Mouse (Mus musculus): ENCODE results near the gene Ms4a6c. TPM values are rescaled to one million over a fixed set of nuclear protein-coding genes. Genes with fewer than 3 reads are reported as not detected.
"Not testable (repeated sequence)": the region's sequence is repeated elsewhere in the genome, so short reads cannot be mapped to it uniquely, and the experiment has no call there.

Gene Ms4a6c
- 2.9 and 3.9 TPM in 2 replicates for polyA plus RNA-seq (2014; fragmentation: Nextera tagmentation; extraction: Ambion mirVana)

DNA sequence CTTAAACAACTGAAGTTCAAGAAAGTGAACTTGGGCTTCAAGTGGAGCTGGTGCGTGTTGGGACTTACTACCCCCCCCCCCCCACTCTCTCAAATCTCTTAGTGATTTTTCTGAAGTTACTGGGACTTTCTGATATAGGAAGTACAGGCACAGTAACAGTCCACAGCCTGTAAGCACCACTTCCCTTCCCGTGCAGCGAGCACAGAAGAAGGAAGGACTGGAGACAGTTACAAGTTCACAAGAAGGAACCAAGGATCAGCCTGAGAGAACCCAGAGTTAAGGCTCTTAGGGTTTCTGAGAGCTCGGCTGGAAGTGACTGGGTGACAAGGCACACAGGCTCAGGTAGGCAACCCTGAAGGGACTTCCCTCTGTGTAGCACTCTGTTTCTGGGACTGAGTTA lies at the start of gene Ms4a6c:
Gene Ms4a6c (plus strand): TSS at position 152 of the 400 bp plus-strand sequence.
- not testable (repeated sequence) for H3K27me3 ChIP-seq (ENCODE audit: control insufficient read depth, insufficient read depth, low read length); H3K4me3 ChIP-seq (ENCODE audit: low read depth, low read length); H3K4me1 ChIP-seq (ENCODE audit: control insufficient read depth, insufficient read depth, low read length); H3K9ac ChIP-seq (ENCODE audit: low read length); H3K36me3 ChIP-seq (ENCODE audit: control insufficient read depth, insufficient read depth, low read length); H3K4me2 ChIP-seq; H3K27ac ChIP-seq (ENCODE audit: low read depth, low read length); ATAC-seq (ENCODE audit: low FRiP score); H3K9me3 ChIP-seq (ENCODE audit: control insufficient read depth, low read length); DNase-seq (ENCODE audit: low spot score, missing footprints)
- WGBS: 88% methylated on average over 4 of the region's 4 CpGs

- not testable (repeated sequence) for H3K4me2 ChIP-seq; H3K4me3 ChIP-seq (ENCODE audit: low read depth, low read length); H3K4me1 ChIP-seq (ENCODE audit: control insufficient read depth, insufficient read depth, low read length); H3K9me3 ChIP-seq (ENCODE audit: control insufficient read depth, low read length); H3K27me3 ChIP-seq (ENCODE audit: control insufficient read depth, insufficient read depth, low read length); ATAC-seq (ENCODE audit: low FRiP score); H3K9ac ChIP-seq (ENCODE audit: low read length); H3K27ac ChIP-seq (ENCODE audit: low read depth, low read length); DNase-seq (ENCODE audit: low spot score, missing footprints); H3K36me3 ChIP-seq (ENCODE audit: control insufficient read depth, insufficient read depth, low read length)
- 88% methylated on average over 1 of the region's 1 CpGs for WGBS
These were observed 38.0 kb upstream of the Ms4a6c start for GRCm38 (mm10) chr19:11431209-11431608.

DNA sequence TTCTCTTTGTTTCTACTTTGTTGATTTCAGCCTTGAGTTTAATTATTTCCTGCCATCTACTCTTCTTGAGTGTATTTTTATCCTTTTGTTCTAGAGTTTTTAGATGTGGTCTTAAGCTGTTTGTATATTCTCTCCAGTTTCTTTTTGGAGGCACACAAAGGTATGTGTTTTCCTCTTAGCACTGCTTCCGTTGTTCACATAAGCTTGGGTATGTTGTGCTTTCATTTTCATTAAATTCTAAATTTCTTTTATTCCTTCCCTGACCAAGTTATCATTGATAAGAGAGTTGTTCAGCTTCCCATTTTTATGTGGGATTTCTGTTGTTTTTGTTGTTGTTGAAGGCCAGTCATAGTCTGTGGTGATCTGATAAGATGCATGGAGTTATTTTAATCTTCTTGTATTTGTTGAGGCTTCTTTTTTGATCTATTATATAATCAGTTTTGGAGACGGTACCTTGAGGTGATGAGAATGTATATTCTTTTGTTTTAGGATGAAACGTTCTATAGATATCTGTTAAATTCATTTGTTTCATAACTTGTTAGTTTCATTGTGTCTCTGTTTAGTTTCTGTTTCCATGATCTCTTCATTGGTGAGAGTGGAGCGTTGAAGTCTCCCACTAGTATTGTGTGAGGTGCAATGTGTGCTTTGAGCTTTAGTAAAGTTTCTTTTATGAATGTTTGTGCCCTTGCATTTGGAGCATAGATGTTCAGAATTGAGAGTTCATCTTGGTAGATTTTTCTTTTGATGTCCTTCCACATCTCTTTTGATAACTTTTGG lies 33.9 kb upstream of the Ms4a6c start:
- no peak for DNase-seq (ENCODE audit: low spot score, missing footprints)
- 82% methylated on average over 4 of the region's 4 CpGs for WGBS

DNA sequence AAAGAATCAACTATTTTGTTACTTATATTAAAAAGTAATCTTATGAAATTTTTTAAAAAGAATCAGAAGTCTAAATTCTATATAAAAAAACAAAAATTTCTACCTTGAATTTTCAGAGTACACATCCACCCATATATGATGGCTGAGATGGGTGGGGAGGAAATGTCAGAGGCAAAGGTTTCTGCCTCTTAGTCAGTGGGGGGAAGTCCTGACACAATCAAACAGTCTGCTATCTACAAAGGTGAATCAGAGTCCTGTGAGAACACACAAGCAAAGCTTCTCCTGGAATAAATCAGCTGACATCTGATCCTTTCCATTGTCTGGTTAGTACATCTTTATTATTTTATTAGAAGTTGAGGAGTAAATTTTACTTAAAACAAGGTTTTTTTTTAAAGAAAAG lies 25.8 kb upstream of the Ms4a6c start, which contains the start of gene Ms4a4b:
Gene Ms4a4b (plus strand): TSS at position 216 of the 400 bp plus-strand sequence.
- no peak for ATAC-seq (ENCODE audit: low FRiP score)
- no peaks in the 10 kb centered on the region for H3K36me3 ChIP-seq (ENCODE audit: control insufficient read depth, insufficient read depth, low read length)
- H3K4me2 ChIP-seq: no peak within 1 kb of the TSS
- DNase-seq (ENCODE audit: low spot score, missing footprints): no peak
- H3K4me3 ChIP-seq (ENCODE audit: low read depth, low read length): no peak within 1 kb of the TSS
- H3K27me3 ChIP-seq (ENCODE audit: control insufficient read depth, insufficient read depth, low read length): no peaks in the 10 kb centered on the region
- H3K9me3 ChIP-seq (ENCODE audit: control insufficient read depth, low read length): no peaks in the 10 kb centered on the region
- no peak within 1 kb of the TSS for H3K27ac ChIP-seq (ENCODE audit: low read depth, low read length)
- no peak within 1 kb of the TSS for H3K9ac ChIP-seq (ENCODE audit: low read length)
- H3K4me1 ChIP-seq (ENCODE audit: control insufficient read depth, insufficient read depth, low read length): no peaks in the 10 kb centered on the region

More for the DNA sequence above, 33.9 kb upstream of the Ms4a6c start:
- Histone ChIP-seq H3K9ac (ENCODE audit: low read length) (no peak overlapping the region), H3K36me3 (ENCODE audit: control insufficient read depth, insufficient read depth, low read length) (no peaks in the 10 kb centered on the region), H3K4me2 (no peak overlapping the region), H3K4me3 (ENCODE audit: low read depth, low read length) (no peak overlapping the region), H3K4me1 (ENCODE audit: control insufficient read depth, insufficient read depth, low read length) (no peaks in the 10 kb centered on the region), H3K27ac (ENCODE audit: low read depth, low read length) (no peak overlapping the region), H3K27me3 (ENCODE audit: control insufficient read depth, insufficient read depth, low read length) (no peaks in the 10 kb centered on the region), H3K9me3 (ENCODE audit: control insufficient read depth, low read length) (no peaks in the 10 kb centered on the region)
- no peak for ATAC-seq (ENCODE audit: low FRiP score)

GRCm38 (mm10) chr19:11443964-11444363 lies 25.2 kb upstream of the Ms4a6c start:
- WGBS: 90% methylated on average over 5 of the region's 5 CpGs
- ATAC-seq (ENCODE audit: low FRiP score) (no peak), DNase-seq (ENCODE audit: low spot score, missing footprints) (no peak)
- Histone ChIP-seq H3K36me3 (ENCODE audit: control insufficient read depth, insufficient read depth, low read length) (no peaks in the 10 kb centered on the region), H3K4me1 (ENCODE audit: control insufficient read depth, insufficient read depth, low read length) (no peaks in the 10 kb centered on the region), H3K27me3 (ENCODE audit: control insufficient read depth, insufficient read depth, low read length) (no peaks in the 10 kb centered on the region), H3K4me3 (ENCODE audit: low read depth, low read length) (no peak overlapping the region), H3K27ac (ENCODE audit: low read depth, low read length) (no peak overlapping the region), H3K9me3 (ENCODE audit: control insufficient read depth, low read length) (no peaks in the 10 kb centered on the region), H3K9ac (ENCODE audit: low read length) (no peak overlapping the region), H3K4me2 (no peak overlapping the region)

- Histone ChIP-seq H3K9me3 (ENCODE audit: control insufficient read depth, low read length) (no peaks in the 10 kb centered on the region), H3K9ac (ENCODE audit: low read length) (no peak overlapping the region), H3K4me2 (no peak overlapping the region), H3K4me3 (ENCODE audit: low read depth, low read length) (no peak overlapping the region), H3K27ac (ENCODE audit: low read depth, low read length) (no peak overlapping the region), H3K36me3 (ENCODE audit: control insufficient read depth, insufficient read depth, low read length) (no peaks in the 10 kb centered on the region), H3K4me1 (ENCODE audit: control insufficient read depth, insufficient read depth, low read length) (no peaks in the 10 kb centered on the region), H3K27me3 (ENCODE audit: control insufficient read depth, insufficient read depth, low read length) (no peaks in the 10 kb centered on the region)
- WGBS: 83% methylated on average over 2 of the region's 2 CpGs
- DNase-seq (ENCODE audit: low spot score, missing footprints) (no peak), ATAC-seq (ENCODE audit: low FRiP score) (no peak)
These were observed 21.9 kb upstream of the Ms4a6c start for GRCm38 (mm10) chr19:11447238-11447637.

DNA sequence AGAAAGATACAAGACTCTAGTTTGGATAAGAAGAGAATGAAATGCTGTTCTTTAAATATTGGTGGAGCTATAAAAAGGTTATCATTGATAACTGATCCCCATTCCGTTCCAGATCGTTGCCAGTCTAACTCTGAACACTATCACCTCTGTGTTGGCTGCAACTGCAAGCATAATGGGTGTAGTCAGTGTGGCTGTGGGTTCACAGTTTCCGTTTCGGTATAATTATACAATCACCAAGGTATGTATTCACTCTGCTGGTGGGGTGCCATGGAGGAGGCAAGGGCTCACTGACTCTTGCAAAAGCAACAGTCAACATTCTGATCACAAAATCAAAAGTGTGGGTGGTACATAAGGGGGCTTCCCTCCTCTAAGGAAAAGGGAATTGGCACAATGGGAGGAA lies 10.1 kb upstream of the Ms4a6c start:
- not testable (repeated sequence) for H3K9ac ChIP-seq (ENCODE audit: low read length); H3K4me2 ChIP-seq; H3K36me3 ChIP-seq (ENCODE audit: control insufficient read depth, insufficient read depth, low read length); H3K27me3 ChIP-seq (ENCODE audit: control insufficient read depth, insufficient read depth, low read length); H3K27ac ChIP-seq (ENCODE audit: low read depth, low read length); ATAC-seq (ENCODE audit: low FRiP score); DNase-seq (ENCODE audit: low spot score, missing footprints); H3K4me1 ChIP-seq (ENCODE audit: control insufficient read depth, insufficient read depth, low read length); H3K9me3 ChIP-seq (ENCODE audit: control insufficient read depth, low read length); H3K4me3 ChIP-seq (ENCODE audit: low read depth, low read length)
- 88% methylated on average over 3 of the region's 4 CpGs for WGBS

GRCm38 (mm10) chr19:11464795-11465194 lies 4.4 kb upstream of the Ms4a6c start:
- not testable (repeated sequence) for DNase-seq (ENCODE audit: low spot score, missing footprints); H3K4me2 ChIP-seq; H3K4me1 ChIP-seq (ENCODE audit: control insufficient read depth, insufficient read depth, low read length); H3K9me3 ChIP-seq (ENCODE audit: control insufficient read depth, low read length); H3K36me3 ChIP-seq (ENCODE audit: control insufficient read depth, insufficient read depth, low read length); H3K27me3 ChIP-seq (ENCODE audit: control insufficient read depth, insufficient read depth, low read length); H3K4me3 ChIP-seq (ENCODE audit: low read depth, low read length); H3K9ac ChIP-seq (ENCODE audit: low read length); H3K27ac ChIP-seq (ENCODE audit: low read depth, low read length); ATAC-seq (ENCODE audit: low FRiP score)
- 58% methylated on average over 1 of the region's 1 CpGs for WGBS

DNA sequence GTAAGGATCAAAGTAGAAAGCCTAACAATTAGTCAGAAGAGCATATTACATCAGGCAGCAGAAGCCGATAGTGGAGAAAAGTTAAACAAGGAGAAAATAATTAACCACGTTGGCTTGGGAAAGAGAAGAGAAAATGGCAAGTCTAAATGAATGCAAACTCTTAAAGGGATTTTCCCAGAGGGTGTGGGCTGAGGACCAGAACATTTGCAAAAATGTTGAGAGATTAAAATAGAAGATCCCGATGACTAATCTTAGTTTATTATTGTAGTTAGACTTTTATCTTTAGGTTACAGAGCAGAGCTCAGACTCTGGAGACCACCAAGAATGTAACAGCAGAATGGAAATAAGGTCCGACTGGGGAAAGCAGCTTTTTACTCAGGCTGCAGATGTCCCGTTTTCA lies 2.7 kb upstream of the Ms4a6c start:
- H3K36me3 ChIP-seq (ENCODE audit: control insufficient read depth, insufficient read depth, low read length): no peaks in the 10 kb centered on the region
- H3K4me1 ChIP-seq (ENCODE audit: control insufficient read depth, insufficient read depth, low read length): no peaks in the 10 kb centered on the region
- no peak overlapping the region for H3K27ac ChIP-seq (ENCODE audit: low read depth, low read length)
- H3K9ac ChIP-seq (ENCODE audit: low read length): no peak overlapping the region
- WGBS: 76% methylated on average over 5 of the region's 5 CpGs
- H3K4me2 ChIP-seq: no peak overlapping the region
- H3K4me3 ChIP-seq (ENCODE audit: low read depth, low read length): no peak overlapping the region
- H3K9me3 ChIP-seq (ENCODE audit: control insufficient read depth, low read length): no peaks in the 10 kb centered on the region
- no peaks in the 10 kb centered on the region for H3K27me3 ChIP-seq (ENCODE audit: control insufficient read depth, insufficient read depth, low read length)
- DNase-seq (ENCODE audit: low spot score, missing footprints): no peak
- no peak for ATAC-seq (ENCODE audit: low FRiP score)

All from midbrain, embryonic 11.5 days (tissue).